ENCODE assay signal across 12 mouse cellular contexts in genomic region chr7:127425911-127426310, GRCm38 (mm10).
"Had no signal": no experiment of that assay in that cellular context is flagged by ENCODE, and none has a peak within 500 bp of the region (broad histone marks: within the 10 kb centered on the region; RNA-seq: fewer than 3 reads in every experiment).

No protein-coding gene starts in this region.

- H3K9ac ChIP-seq: limb, embryonic 12.5 days; liver, embryonic 14.5 days; midbrain, embryonic 13.5 days had no signal

- H3K36me3 ChIP-seq: limb, embryonic 12.5 days; midbrain, embryonic 13.5 days had no signal

- H3K27ac ChIP-seq: kidney, postnatal 0 days; layer of hippocampus, adult 2 months; limb, embryonic 12.5 days; liver, embryonic 14.5 days; midbrain, embryonic 13.5 days; stomach, postnatal 0 days had no signal

- DNase-seq: liver; lung, adult 2 months; right cerebral cortex, postnatal 14 days; thymus, adult 2 months; thymus, postnatal 25 days had no signal

- H3K9me3 ChIP-seq: limb, embryonic 12.5 days; midbrain, embryonic 13.5 days had no signal

- H3K4me2 ChIP-seq: limb, embryonic 12.5 days; midbrain, embryonic 13.5 days had no signal

- ATAC-seq: lung, postnatal 0 days; midbrain, embryonic 13.5 days had no signal

- H3K4me3 ChIP-seq: layer of hippocampus, adult 2 months; limb, embryonic 12.5 days; midbrain, embryonic 13.5 days had no signal
